Mouse (Mus musculus) myocyte (in vitro differentiated cells): ENCODE measurements around the gene Ring1.
"Not testable (repeated sequence)": the region's sequence is repeated elsewhere in the genome, so short reads cannot be mapped to it uniquely, and the experiment has no call there.

Experiments
- CEBPB ChIP-seq: IDR thresholded peaks from 2 replicates; pipeline ENCODE4 v1.6.1; 2011; ENCODE audit warnings: mild to moderate bottlenecking, moderate library complexity; ENCODE audit not compliant: poor library complexity, insufficient read depth, severe bottlenecking
- E2F4 ChIP-seq: IDR thresholded peaks from one replicate; pipeline ENCODE4 v1.6.1; 2011; ENCODE audit warnings: mild to moderate bottlenecking, control low read depth, moderate library complexity; ENCODE audit not compliant: insufficient read depth
- MAX ChIP-seq: IDR thresholded peaks from one replicate; pipeline ENCODE4 v1.6.1; 2011; ENCODE audit warnings: low read depth, mild to moderate bottlenecking, control low read depth
- MYOG ChIP-seq, 3 experiments: IDR thresholded peaks; one replicate each; pipeline ENCODE4 v1.6.1; 2011; ENCODE audit warnings: control low read depth in 2 of 3, low read depth in 2 of 3, mild to moderate bottlenecking in 2 of 3; ENCODE audit not compliant: insufficient read length in 2 of 3, control insufficient read depth in 1 of 3, insufficient read depth in 1 of 3
- POLR2A ChIP-seq: IDR thresholded peaks from one replicate; pipeline ENCODE4 v1.6.1; 2011; ENCODE audit warnings: low read depth, mild to moderate bottlenecking, control low read depth, moderate library complexity; ENCODE audit not compliant: insufficient read length
- POLR2AphosphoS2 ChIP-seq: IDR thresholded peaks from one replicate; pipeline ENCODE4 v1.6.1; 2011; ENCODE audit warnings: low read depth, control low read depth; ENCODE audit not compliant: insufficient read length
- REST ChIP-seq: IDR thresholded peaks from one replicate; pipeline ENCODE4 v1.6.1; 2011; ENCODE audit warnings: mild to moderate bottlenecking, control low read depth, moderate library complexity; ENCODE audit not compliant: insufficient read depth, insufficient read length
- SRF ChIP-seq: IDR thresholded peaks from one replicate; pipeline ENCODE4 v1.6.1; 2011; ENCODE audit warnings: low read depth; ENCODE audit not compliant: control insufficient read depth, insufficient read length
- TCF12 ChIP-seq: IDR thresholded peaks from one replicate; pipeline ENCODE4 v1.6.1; 2011; ENCODE audit warnings: mild to moderate bottlenecking, control low read depth; ENCODE audit not compliant: poor library complexity, insufficient read depth, severe bottlenecking
- USF1 ChIP-seq: IDR thresholded peaks from one replicate; pipeline ENCODE4 v1.6.1; 2011; ENCODE audit warnings: low read depth, mild to moderate bottlenecking, control low read depth, moderate library complexity

GRCm38 (mm10) chr17:33981192-33981909 is 43.1 kb downstream of the Ring1 start:
- TF ChIP-seq TCF12; POLR2A; USF1; MYOG (IDR thresholded peaks at IDR 0.05; ENCODE audit: control insufficient read depth in 1 of 3, insufficient read depth in 1 of 3, insufficient read length in 2 of 3, low read depth in 2 of 3); POLR2AphosphoS2; REST; MAX; CEBPB; E2F4; SRF: not testable (repeated sequence)
